Mouse (Mus musculus): ENCODE data around the gene Mrpl38. TPM values are rescaled to one million over a fixed set of nuclear protein-coding genes. Genes with fewer than 3 reads are reported as not detected.

The Mrpl38 gene
- polyA plus RNA-seq, 1 experiment from 2014 or later = 80.0 TPM

DNA sequence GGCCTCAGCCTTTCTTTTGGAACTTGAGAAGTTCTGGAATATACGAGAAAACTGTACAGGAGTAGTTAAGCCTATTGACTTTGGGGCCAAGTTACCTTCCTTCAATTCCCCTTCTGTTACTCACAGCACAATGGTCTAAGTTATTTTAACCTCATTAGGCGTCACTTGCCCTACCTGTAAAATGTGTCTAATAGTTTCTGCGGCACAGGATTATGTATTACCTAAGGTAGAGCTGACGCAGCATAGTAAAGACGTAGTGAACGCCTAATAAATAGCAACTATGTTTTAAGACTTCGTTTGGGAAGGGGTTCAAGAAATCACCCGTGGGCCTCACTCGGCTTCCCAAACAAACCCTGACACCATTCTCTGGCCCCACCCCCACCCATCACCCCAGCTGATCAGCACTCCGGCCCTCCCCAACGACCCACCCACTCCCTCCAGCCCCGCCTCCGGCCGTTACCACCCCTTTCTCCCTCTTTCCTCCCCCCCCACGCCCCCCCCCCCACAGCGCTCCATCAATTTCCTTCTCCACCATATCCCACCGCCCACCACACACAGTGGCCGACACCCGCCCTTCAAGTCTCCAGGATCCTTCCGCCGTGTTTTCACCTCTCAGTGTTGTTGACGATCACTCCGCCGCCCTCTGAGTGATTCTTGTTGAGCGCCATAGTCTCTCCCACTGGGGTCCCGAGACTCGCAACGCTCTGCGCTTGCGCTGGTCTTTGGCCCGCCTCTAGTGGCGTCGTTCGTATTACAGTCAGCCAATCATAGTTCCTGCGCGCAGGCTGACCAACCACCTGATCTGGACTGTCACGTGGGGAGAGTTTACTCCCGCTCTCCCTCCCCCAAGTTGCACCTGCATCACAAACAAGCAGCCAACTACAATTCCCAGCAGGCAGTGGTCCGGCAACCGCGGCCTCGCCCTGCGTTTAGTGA lies 52.1 kb downstream of the Mrpl38 start, which contains the start of gene Wbp2:
TSS of gene Wbp2 (minus strand) at position 738 of the 936 bp plus-strand sequence.
- Histone ChIP-seq H3K4me1 (peaks cover 18% of the 10 kb centered on the region), H3K27ac (peak within 1 kb of the TSS; percentile 62; the same call in 1 of the 2 replicates), H3K4me3 (peak within 1 kb of the TSS; percentile 44), H3K4me2 (peak within 1 kb of the TSS; percentile 61), H3K9me3 (no peaks in the 10 kb centered on the region), H3K9ac (peak within 1 kb of the TSS; percentile 64), H3K27me3 (no peaks in the 10 kb centered on the region), H3K36me3 (peaks cover 26% of the 10 kb centered on the region)
- peak; percentile 96 for ATAC-seq (ENCODE audit: insufficient number of reproducible peaks, insufficient read depth, low FRiP score, low TSS enrichment, low read depth)
- 5% methylated on average over 39 of the region's 43 CpGs for WGBS

DNA sequence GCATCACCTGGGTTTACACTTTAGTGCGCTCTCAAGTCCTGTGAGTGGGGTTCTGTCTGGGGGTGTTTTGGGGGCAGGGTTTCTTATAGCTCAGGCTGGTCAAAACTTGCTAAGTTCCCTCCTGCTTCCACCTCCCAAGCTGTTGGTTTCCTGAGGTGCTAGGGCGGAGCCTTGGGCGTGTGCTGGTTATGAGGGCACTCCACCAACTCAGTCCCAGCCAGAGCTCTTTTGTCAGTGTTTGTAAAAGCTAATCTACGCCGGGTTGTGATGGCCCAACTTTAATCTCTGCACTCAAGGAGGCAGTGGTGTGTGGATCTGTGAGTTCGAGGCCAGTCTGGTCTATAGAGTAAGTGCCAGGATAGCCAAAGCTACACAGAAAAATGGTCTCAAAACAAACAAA lies 54.5 kb downstream of the Mrpl38 start:
- Histone ChIP-seq H3K4me1 (peaks cover 18% of the 10 kb centered on the region), H3K4me2 (no peak overlapping the region), H3K9me3 (no peaks in the 10 kb centered on the region), H3K36me3 (peaks cover 50% of the 10 kb centered on the region), H3K27me3 (no peaks in the 10 kb centered on the region), H3K27ac (no peak overlapping the region), H3K9ac (no peak overlapping the region), H3K4me3 (no peak overlapping the region)
- WGBS = 90% methylated on average over 6 of the region's 6 CpGs
- ATAC-seq (ENCODE audit: insufficient number of reproducible peaks, insufficient read depth, low FRiP score, low TSS enrichment, low read depth) = no peak

DNA sequence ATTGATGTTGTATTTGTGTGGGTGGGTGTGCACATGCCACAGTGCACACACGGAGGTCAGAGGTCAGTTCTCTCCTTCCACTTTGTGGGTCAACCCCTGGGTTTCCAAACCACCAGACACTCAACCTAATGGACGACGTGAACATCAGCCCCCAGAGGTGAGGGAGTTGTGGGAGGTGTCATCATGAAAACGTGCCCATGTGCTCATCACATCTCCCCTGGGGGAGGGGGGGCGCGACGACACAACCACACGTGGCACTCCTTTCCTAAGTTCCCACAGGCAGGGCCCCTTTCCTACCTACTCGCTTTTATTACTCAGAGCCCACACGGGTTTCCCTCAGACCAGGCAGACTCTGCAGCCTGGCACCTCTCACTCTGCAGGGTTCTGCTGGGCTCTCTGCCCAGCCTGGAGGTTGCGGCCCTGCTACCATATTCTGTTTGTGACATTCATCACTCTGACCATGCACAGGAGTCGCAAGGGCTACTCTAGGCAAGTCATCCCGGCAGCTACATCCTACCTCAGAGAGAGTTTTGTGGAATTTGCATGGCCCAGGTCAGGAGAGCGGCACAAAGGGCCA lies 55.5 kb downstream of the Mrpl38 start:
- H3K9me3 ChIP-seq = no peaks in the 10 kb centered on the region
- no peak overlapping the region for H3K27ac ChIP-seq
- H3K9ac ChIP-seq = no peak overlapping the region
- no peaks in the 10 kb centered on the region for H3K27me3 ChIP-seq
- peaks cover 56% of the 10 kb centered on the region for H3K36me3 ChIP-seq
- no peak overlapping the region for H3K4me3 ChIP-seq
- no peak for ATAC-seq (ENCODE audit: insufficient number of reproducible peaks, insufficient read depth, low FRiP score, low TSS enrichment, low read depth)
- no peak overlapping the region for H3K4me2 ChIP-seq
- WGBS = 92% methylated on average over 14 of the region's 14 CpGs
- peaks cover 24% of the 10 kb centered on the region for H3K4me1 ChIP-seq

Other genes starting within 250 kb of the Mrpl38 start
- 3.3 and 3.4 TPM in 2 replicates for gene Smim5, start 238.9 kb downstream of the Mrpl38 start, polyA plus RNA-seq (2015; fragmentation: Nextera tagmentation; extraction: Ambion mirVana)
- gene Smim6, start 226.9 kb downstream of the Mrpl38 start, polyA plus RNA-seq (2015; fragmentation: Nextera tagmentation; extraction: Ambion mirVana) = 1.1 and 1.2 TPM in 2 replicates
- gene Sap30bp, start 205.6 kb downstream of the Mrpl38 start, polyA plus RNA-seq (2015; fragmentation: Nextera tagmentation; extraction: Ambion mirVana) = 47.0 and 53.9 TPM in 2 replicates
- gene Recql5, start 205.4 kb downstream of the Mrpl38 start, polyA plus RNA-seq (2015; fragmentation: Nextera tagmentation; extraction: Ambion mirVana) = 22.9 and 24.9 TPM in 2 replicates
- gene Itgb4, start 164.2 kb downstream of the Mrpl38 start, polyA plus RNA-seq (2015; fragmentation: Nextera tagmentation; extraction: Ambion mirVana) = 11.2 and 11.6 TPM in 2 replicates
- 169 and 189 TPM in 2 replicates for gene Galk1, start 126.1 kb downstream of the Mrpl38 start, polyA plus RNA-seq (2015; fragmentation: Nextera tagmentation; extraction: Ambion mirVana)
- gene H3f3b, start 110.9 kb downstream of the Mrpl38 start, polyA plus RNA-seq (2015; fragmentation: Nextera tagmentation; extraction: Ambion mirVana) = 2,264 and 2,363 TPM in 2 replicates
- gene Unk, start 108.5 kb downstream of the Mrpl38 start, polyA plus RNA-seq (2015; fragmentation: Nextera tagmentation; extraction: Ambion mirVana) = 40.7 and 44.9 TPM in 2 replicates
- 2.7 and 2.9 TPM in 2 replicates for gene Unc13d, start 60.9 kb downstream of the Mrpl38 start, polyA plus RNA-seq (2015; fragmentation: Nextera tagmentation; extraction: Ambion mirVana)
- gene Wbp2, start 51.9 kb downstream of the Mrpl38 start, polyA plus RNA-seq (2015; fragmentation: Nextera tagmentation; extraction: Ambion mirVana) = 48.8 and 52.0 TPM in 2 replicates
- gene Trim47, start 11.7 kb downstream of the Mrpl38 start, polyA plus RNA-seq (2015; fragmentation: Nextera tagmentation; extraction: Ambion mirVana) = 8.6 and 9.4 TPM in 2 replicates
- 2.8 and 3.2 TPM in 2 replicates for gene Trim65, start 7.7 kb downstream of the Mrpl38 start, polyA plus RNA-seq (2015; fragmentation: Nextera tagmentation; extraction: Ambion mirVana)
- gene Fbf1, start 29.3 kb upstream of the Mrpl38 start, polyA plus RNA-seq (2015; fragmentation: Nextera tagmentation; extraction: Ambion mirVana) = 49.5 and 60.3 TPM in 2 replicates
- 59.7 and 74.1 TPM in 2 replicates for gene Ten1, start 60.0 kb upstream of the Mrpl38 start, polyA plus RNA-seq (2015; fragmentation: Nextera tagmentation; extraction: Ambion mirVana)
- 21.4 and 24.5 TPM in 2 replicates for gene Acox1, start 60.2 kb upstream of the Mrpl38 start, polyA plus RNA-seq (2015; fragmentation: Nextera tagmentation; extraction: Ambion mirVana)
- gene Evpl, start 99.2 kb upstream of the Mrpl38 start, polyA plus RNA-seq (2015; fragmentation: Nextera tagmentation; extraction: Ambion mirVana) = 4.8 and 5.1 TPM in 2 replicates
- gene Srp68, start 135.3 kb upstream of the Mrpl38 start, polyA plus RNA-seq (2015; fragmentation: Nextera tagmentation; extraction: Ambion mirVana) = 95.2 and 97.5 TPM in 2 replicates
- gene Galr2, start 142.1 kb upstream of the Mrpl38 start, polyA plus RNA-seq (2015; fragmentation: Nextera tagmentation; extraction: Ambion mirVana) = 0.18 TPM in 1 of 2 replicates, not detected in the other
- 71.7 and 79.4 TPM in 2 replicates for gene Exoc7, start 168.4 kb upstream of the Mrpl38 start, polyA plus RNA-seq (2015; fragmentation: Nextera tagmentation; extraction: Ambion mirVana)
- gene Foxj1, start 196.5 kb upstream of the Mrpl38 start, polyA plus RNA-seq (2015; fragmentation: Nextera tagmentation; extraction: Ambion mirVana) = 0.80 and 1.4 TPM in 2 replicates